Mouse (Mus musculus): Measurements from ENCODE around the gene Myoz1. TPM values are rescaled to one million over a fixed set of nuclear protein-coding genes. Genes with fewer than 3 reads are reported as not detected.
"Not testable (repeated sequence)": the region's sequence is repeated elsewhere in the genome, so short reads cannot be mapped to it uniquely, and the experiment has no call there.

Myoz1 gene
- 0.85 and 0.92 TPM in 2 replicates for polyA plus RNA-seq (2014; fragmentation: Nextera tagmentation; extraction: Ambion mirVana)

- ATAC-seq (ENCODE audit: insufficient number of reproducible peaks, low FRiP score, low TSS enrichment, low read depth) (no peak), DNase-seq (ENCODE audit: low spot score) (no peak)
- 41% methylated on average over 11 of the region's 11 CpGs for WGBS
- Histone ChIP-seq H3K36me3 (ENCODE audit: control insufficient read depth, insufficient read depth, low read length) (no peaks in the 10 kb centered on the region), H3K4me1 (ENCODE audit: control insufficient read depth, insufficient read depth, low read length) (no peaks in the 10 kb centered on the region), H3K27ac (replicated peaks; ENCODE audit: low read depth, low read length) (no peak within 1 kb of the TSS), H3K4me2 (ENCODE audit: low read depth, severe bottlenecking) (no peak within 1 kb of the TSS), H3K27me3 (ENCODE audit: control insufficient read depth, insufficient read depth, low read length) (no peaks in the 10 kb centered on the region), H3K9ac (ENCODE audit: low read length) (no peak within 1 kb of the TSS), H3K9me3 (ENCODE audit: control insufficient read depth, low read length) (no peaks in the 10 kb centered on the region), H3K4me3 (ENCODE audit: low read depth, low read length) (no peak within 1 kb of the TSS)
Observed at GRCm38 (mm10) chr14:20656361-20656760, at the start of gene Myoz1. Myoz1 (minus strand) TSS chr14:20656540.

- Histone ChIP-seq H3K9ac (ENCODE audit: low read length) (peak overlapping the region; percentile 82), H3K4me2 (ENCODE audit: low read depth, severe bottlenecking) (peak overlapping the region; percentile 64), H3K4me3 (ENCODE audit: low read depth, low read length) (peak overlapping the region; percentile 81), H3K27ac (replicated peaks; ENCODE audit: low read depth, low read length) (peak overlapping the region; percentile 87; the same call in 1 of the 2 replicates)
- H3K4me1 ChIP-seq (ENCODE audit: control insufficient read depth, insufficient read depth, low read length); H3K9me3 ChIP-seq (ENCODE audit: control insufficient read depth, low read length); ATAC-seq (ENCODE audit: insufficient number of reproducible peaks, low FRiP score, low TSS enrichment, low read depth); H3K36me3 ChIP-seq (ENCODE audit: control insufficient read depth, insufficient read depth, low read length); DNase-seq (ENCODE audit: low spot score); H3K27me3 ChIP-seq (ENCODE audit: control insufficient read depth, insufficient read depth, low read length): not testable (repeated sequence)
- 10% methylated on average over 8 of the region's 8 CpGs for WGBS
Observed at GRCm38 (mm10) chr14:20703461-20703860, 47.1 kb upstream of the Myoz1 start.

- under 1% methylated on average over 61 of the region's 61 CpGs for WGBS
- H3K4me2 ChIP-seq (ENCODE audit: low read depth, severe bottlenecking), result peak within 1 kb of the TSS; percentile 64
- no peaks in the 10 kb centered on the region for H3K9me3 ChIP-seq (ENCODE audit: control insufficient read depth, low read length)
- H3K27me3 ChIP-seq (ENCODE audit: control insufficient read depth, insufficient read depth, low read length), result no peaks in the 10 kb centered on the region
- DNase-seq (ENCODE audit: low spot score), result peak; percentile 95
- 0 out of 2 replicates have a peak, but pooled peaks cover 7% of the 10 kb centered on the region for H3K4me1 ChIP-seq (ENCODE audit: control insufficient read depth, insufficient read depth, low read length)
- H3K9ac ChIP-seq (ENCODE audit: low read length), result peak within 1 kb of the TSS; percentile 82
- peak within 1 kb of the TSS; percentile 87 for H3K27ac ChIP-seq (replicated peaks; ENCODE audit: low read depth, low read length)
- peak; percentile 66; the same call in 1 of the 2 replicates for ATAC-seq (ENCODE audit: insufficient number of reproducible peaks, low FRiP score, low TSS enrichment, low read depth)
- peak within 1 kb of the TSS; percentile 81 for H3K4me3 ChIP-seq (ENCODE audit: low read depth, low read length)
- peaks cover 8% of the 10 kb centered on the region; the same call in 1 of the 2 replicates for H3K36me3 ChIP-seq (ENCODE audit: control insufficient read depth, insufficient read depth, low read length)
Observed at GRCm38 (mm10) chr14:20702741-20703381, 46.5 kb upstream of the Myoz1 start, which contains the start of gene Chchd1. Chchd1 (plus strand) TSS chr14:20703006.

DNA sequence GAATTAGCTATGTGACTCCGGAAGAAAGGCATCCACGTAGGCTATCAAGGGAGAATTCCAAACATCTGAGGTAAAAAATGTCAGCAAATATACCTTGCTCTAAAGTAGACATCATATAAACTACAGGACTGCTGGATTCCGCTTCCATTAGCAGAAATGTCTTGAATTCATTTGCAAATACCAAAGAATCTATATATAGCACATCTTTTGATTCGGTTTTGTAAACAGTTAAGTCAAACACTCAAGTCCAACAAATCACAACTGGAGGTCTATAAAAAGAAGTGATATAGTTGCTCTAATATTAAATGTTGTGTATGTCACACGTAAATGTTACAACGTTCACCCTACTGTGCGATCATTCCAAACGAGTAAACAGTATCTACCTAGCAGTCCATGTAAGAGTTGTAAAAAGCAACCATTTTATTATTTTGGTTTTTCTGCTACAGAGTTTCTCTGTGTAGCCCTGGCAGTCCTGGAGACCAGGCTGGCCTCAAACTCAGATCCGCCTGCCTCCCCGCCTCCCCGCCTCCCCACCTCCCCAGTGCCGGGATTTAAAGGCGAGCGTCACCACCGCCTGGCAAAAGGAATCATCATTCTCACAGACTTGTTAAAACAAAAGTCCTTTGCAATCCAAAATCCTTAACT lies 45.9 kb upstream of the Myoz1 start:
- Histone ChIP-seq H3K27ac (replicated peaks; ENCODE audit: low read depth, low read length) (peak overlapping the region; percentile 87), H3K36me3 (ENCODE audit: control insufficient read depth, insufficient read depth, low read length) (peaks cover 8% of the 10 kb centered on the region; the same call in 1 of the 2 replicates), H3K27me3 (ENCODE audit: control insufficient read depth, insufficient read depth, low read length) (no peaks in the 10 kb centered on the region), H3K4me1 (ENCODE audit: control insufficient read depth, insufficient read depth, low read length) (peaks cover 9% of the 10 kb centered on the region), H3K4me2 (ENCODE audit: low read depth, severe bottlenecking) (peak overlapping the region; percentile 64), H3K9ac (ENCODE audit: low read length) (peak overlapping the region; percentile 82), H3K9me3 (ENCODE audit: control insufficient read depth, low read length) (no peaks in the 10 kb centered on the region), H3K4me3 (ENCODE audit: low read depth, low read length) (peak overlapping the region; percentile 81)
- ATAC-seq (ENCODE audit: insufficient number of reproducible peaks, low FRiP score, low TSS enrichment, low read depth), result peak; percentile 22; the same call in 1 of the 2 replicates
- DNase-seq (ENCODE audit: low spot score), result no peak
- 14% methylated on average over 15 of the region's 15 CpGs for WGBS

DNA sequence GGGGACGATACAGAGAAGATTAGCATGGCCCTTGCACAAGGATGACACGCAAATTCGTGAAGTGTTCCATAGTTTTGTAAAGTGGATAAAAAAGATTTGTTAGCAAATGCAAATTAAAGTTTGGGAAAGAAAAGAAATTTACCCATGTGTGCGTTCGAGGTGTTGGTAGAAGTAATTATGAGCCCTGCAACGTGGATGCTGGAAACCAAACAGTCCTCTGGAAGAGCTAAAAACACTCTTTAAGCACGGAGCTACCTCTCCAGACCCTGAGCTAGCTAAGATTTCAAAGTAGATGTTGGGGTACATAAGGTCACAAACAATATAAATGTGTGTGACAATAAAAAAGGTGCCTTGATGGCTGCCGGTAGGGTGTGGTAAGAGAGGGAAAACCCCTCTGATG lies 45.2 kb upstream of the Myoz1 start:
- Histone ChIP-seq H3K9ac (ENCODE audit: low read length) (no peak overlapping the region), H3K9me3 (ENCODE audit: control insufficient read depth, low read length) (no peaks in the 10 kb centered on the region), H3K36me3 (ENCODE audit: control insufficient read depth, insufficient read depth, low read length) (peaks cover 8% of the 10 kb centered on the region; the same call in 1 of the 2 replicates), H3K4me3 (ENCODE audit: low read depth, low read length) (peak overlapping the region; percentile 81; the same call in 1 of the 2 replicates), H3K27ac (replicated peaks; ENCODE audit: low read depth, low read length) (no peak overlapping the region), H3K4me2 (ENCODE audit: low read depth, severe bottlenecking) (peak overlapping the region; percentile 64), H3K4me1 (ENCODE audit: control insufficient read depth, insufficient read depth, low read length) (peaks cover 12% of the 10 kb centered on the region), H3K27me3 (ENCODE audit: control insufficient read depth, insufficient read depth, low read length) (no peaks in the 10 kb centered on the region)
- 79% methylated on average over 8 of the region's 8 CpGs for WGBS
- DNase-seq (ENCODE audit: low spot score) (no peak), ATAC-seq (ENCODE audit: insufficient number of reproducible peaks, low FRiP score, low TSS enrichment, low read depth) (no peak)

DNA sequence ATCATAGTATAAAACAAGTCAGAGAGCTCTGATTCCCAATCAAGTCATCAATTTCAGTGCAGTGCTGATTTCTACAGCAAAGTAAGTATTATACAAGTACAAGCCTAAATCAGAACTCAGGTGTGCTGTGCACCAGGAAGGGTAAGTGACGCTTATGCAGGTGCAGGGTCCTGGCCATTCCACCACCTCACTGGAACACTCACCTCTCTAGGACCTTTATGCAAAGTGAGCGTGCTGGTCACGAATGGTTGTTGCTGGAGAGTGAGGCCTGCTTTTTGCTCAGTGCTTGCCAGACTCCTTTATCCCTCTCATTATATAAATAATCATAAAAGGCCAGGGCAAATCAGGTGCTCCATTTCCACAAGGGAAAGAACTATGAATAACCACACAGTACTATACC lies 44.0 kb upstream of the Myoz1 start:
- Histone ChIP-seq H3K4me1 (ENCODE audit: control insufficient read depth, insufficient read depth, low read length) (peaks cover 20% of the 10 kb centered on the region), H3K4me3 (ENCODE audit: low read depth, low read length) (no peak overlapping the region), H3K36me3 (ENCODE audit: control insufficient read depth, insufficient read depth, low read length) (peaks cover 8% of the 10 kb centered on the region; the same call in 1 of the 2 replicates), H3K27me3 (ENCODE audit: control insufficient read depth, insufficient read depth, low read length) (no peaks in the 10 kb centered on the region), H3K27ac (replicated peaks; ENCODE audit: low read depth, low read length) (no peak overlapping the region), H3K9ac (ENCODE audit: low read length) (no peak overlapping the region), H3K9me3 (ENCODE audit: control insufficient read depth, low read length) (no peaks in the 10 kb centered on the region), H3K4me2 (ENCODE audit: low read depth, severe bottlenecking) (no peak overlapping the region)
- WGBS, result 86% methylated on average over 3 of the region's 3 CpGs
- ATAC-seq (ENCODE audit: insufficient number of reproducible peaks, low FRiP score, low TSS enrichment, low read depth) (no peak), DNase-seq (ENCODE audit: low spot score) (no peak)

GRCm38 (mm10) chr14:20698515-20698914 lies 42.2 kb upstream of the Myoz1 start:
- WGBS, result 86% methylated on average over 2 of the region's 2 CpGs
- Histone ChIP-seq H3K4me2 (ENCODE audit: low read depth, severe bottlenecking) (no peak overlapping the region), H3K36me3 (ENCODE audit: control insufficient read depth, insufficient read depth, low read length) (peaks cover 1% of the 10 kb centered on the region; the same call in 1 of the 2 replicates), H3K4me1 (ENCODE audit: control insufficient read depth, insufficient read depth, low read length) (peaks cover 23% of the 10 kb centered on the region), H3K27ac (replicated peaks; ENCODE audit: low read depth, low read length) (no peak overlapping the region), H3K9ac (ENCODE audit: low read length) (no peak overlapping the region), H3K9me3 (ENCODE audit: control insufficient read depth, low read length) (no peaks in the 10 kb centered on the region), H3K4me3 (ENCODE audit: low read depth, low read length) (no peak overlapping the region), H3K27me3 (ENCODE audit: control insufficient read depth, insufficient read depth, low read length) (no peaks in the 10 kb centered on the region)
- ATAC-seq (ENCODE audit: insufficient number of reproducible peaks, low FRiP score, low TSS enrichment, low read depth), result no peak
- DNase-seq (ENCODE audit: low spot score), result no peak

DNA sequence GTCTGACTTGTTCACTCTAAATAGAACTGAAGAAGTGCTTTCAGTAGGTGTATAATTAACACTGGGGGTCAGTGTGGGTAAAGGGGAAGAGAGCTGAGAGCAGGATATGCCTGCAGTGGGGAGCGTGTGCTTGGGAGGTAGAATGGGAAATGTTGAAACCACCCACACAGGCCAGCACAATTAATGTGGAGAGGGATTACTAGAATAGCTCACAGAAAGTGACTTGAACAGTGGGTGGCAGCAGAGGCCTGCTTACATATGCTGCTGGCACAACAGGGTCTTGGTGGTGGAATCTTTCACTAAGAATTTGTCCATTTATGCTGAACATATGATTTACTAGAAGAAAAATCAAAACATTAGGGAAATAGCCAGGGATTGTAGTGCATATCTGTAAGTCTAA lies 40.6 kb upstream of the Myoz1 start:
- Histone ChIP-seq H3K4me2 (ENCODE audit: low read depth, severe bottlenecking) (peak overlapping the region; percentile 75; the same call in 1 of the 2 replicates), H3K27ac (replicated peaks; ENCODE audit: low read depth, low read length) (no peak overlapping the region), H3K9ac (ENCODE audit: low read length) (no peak overlapping the region), H3K9me3 (ENCODE audit: control insufficient read depth, low read length) (no peaks in the 10 kb centered on the region), H3K27me3 (ENCODE audit: control insufficient read depth, insufficient read depth, low read length) (no peaks in the 10 kb centered on the region), H3K36me3 (ENCODE audit: control insufficient read depth, insufficient read depth, low read length) (peaks cover 6% of the 10 kb centered on the region; the same call in 1 of the 2 replicates), H3K4me1 (ENCODE audit: control insufficient read depth, insufficient read depth, low read length) (peaks cover 23% of the 10 kb centered on the region), H3K4me3 (ENCODE audit: low read depth, low read length) (peak overlapping the region; percentile 12; the same call in 1 of the 2 replicates)
- DNase-seq (ENCODE audit: low spot score) (peak; percentile 56), ATAC-seq (ENCODE audit: insufficient number of reproducible peaks, low FRiP score, low TSS enrichment, low read depth) (no peak)
- 39% methylated on average over 1 of the region's 1 CpGs for WGBS

Measured in limb, embryonic 11.5 days (tissue).